Mouse (Mus musculus): ENCODE results near the gene Dsn1. TPM values are rescaled to one million over a fixed set of nuclear protein-coding genes. Genes with fewer than 3 reads are reported as not detected.

Dsn1 gene
- polyA plus RNA-seq, 1 experiment from 2014 or later = 51.4 TPM

GRCm38 (mm10) chr2:157046956-157047355, 40.0 kb upstream of the Dsn1 start:
- Histone ChIP-seq H3K27me3 (ENCODE audit: control insufficient read depth, insufficient read depth, low read length) (no peaks in the 10 kb centered on the region), H3K4me2 (no peak overlapping the region), H3K9ac (ENCODE audit: low read length) (no peak overlapping the region), H3K4me1 (ENCODE audit: control insufficient read depth, insufficient read depth, low read length) (peaks cover 12% of the 10 kb centered on the region), H3K27ac (ENCODE audit: low read depth, low read length) (no peak overlapping the region), H3K9me3 (ENCODE audit: control insufficient read depth, low read length) (no peaks in the 10 kb centered on the region), H3K4me3 (ENCODE audit: low read depth, low read length) (no peak overlapping the region), H3K36me3 (ENCODE audit: control insufficient read depth, insufficient read depth, low read length) (peaks cover 28% of the 10 kb centered on the region; the same call in 1 of the 2 replicates)
- WGBS = 94% methylated on average over 5 of the region's 5 CpGs
- ATAC-seq (ENCODE audit: low FRiP score) (no peak), DNase-seq (ENCODE audit: low spot score, missing footprints) (no peak)

GRCm38 (mm10) chr2:157045932-157046331, 39.0 kb upstream of the Dsn1 start:
- DNase-seq (ENCODE audit: low spot score, missing footprints) = no peak
- Histone ChIP-seq H3K27me3 (ENCODE audit: control insufficient read depth, insufficient read depth, low read length) (no peaks in the 10 kb centered on the region), H3K4me1 (ENCODE audit: control insufficient read depth, insufficient read depth, low read length) (peaks cover 11% of the 10 kb centered on the region), H3K9ac (ENCODE audit: low read length) (no peak overlapping the region), H3K36me3 (ENCODE audit: control insufficient read depth, insufficient read depth, low read length) (peaks cover 30% of the 10 kb centered on the region; the same call in 1 of the 2 replicates), H3K4me2 (no peak overlapping the region), H3K27ac (ENCODE audit: low read depth, low read length) (no peak overlapping the region), H3K4me3 (ENCODE audit: low read depth, low read length) (no peak overlapping the region), H3K9me3 (ENCODE audit: control insufficient read depth, low read length) (no peaks in the 10 kb centered on the region)
- ATAC-seq (ENCODE audit: low FRiP score) = no peak
- 93% methylated on average over 2 of the region's 2 CpGs for WGBS

- DNase-seq (ENCODE audit: low spot score, missing footprints) (no peak), ATAC-seq (ENCODE audit: low FRiP score) (no peak)
- Histone ChIP-seq H3K4me1 (ENCODE audit: control insufficient read depth, insufficient read depth, low read length) (no peaks in the 10 kb centered on the region), H3K27ac (ENCODE audit: low read depth, low read length) (no peak overlapping the region), H3K4me3 (ENCODE audit: low read depth, low read length) (no peak overlapping the region), H3K36me3 (ENCODE audit: control insufficient read depth, insufficient read depth, low read length) (peaks cover 43% of the 10 kb centered on the region), H3K27me3 (ENCODE audit: control insufficient read depth, insufficient read depth, low read length) (no peaks in the 10 kb centered on the region), H3K9me3 (ENCODE audit: control insufficient read depth, low read length) (no peaks in the 10 kb centered on the region), H3K9ac (ENCODE audit: low read length) (no peak overlapping the region), H3K4me2 (no peak overlapping the region)
Measured at GRCm38 (mm10) chr2:157043987-157044386, 37.0 kb upstream of the Dsn1 start.

- Histone ChIP-seq H3K36me3 (ENCODE audit: control insufficient read depth, insufficient read depth, low read length) (peaks cover 43% of the 10 kb centered on the region), H3K27ac (ENCODE audit: low read depth, low read length) (no peak overlapping the region), H3K4me2 (no peak overlapping the region), H3K9ac (ENCODE audit: low read length) (no peak overlapping the region), H3K4me3 (ENCODE audit: low read depth, low read length) (no peak overlapping the region), H3K27me3 (ENCODE audit: control insufficient read depth, insufficient read depth, low read length) (no peaks in the 10 kb centered on the region), H3K4me1 (ENCODE audit: control insufficient read depth, insufficient read depth, low read length) (no peaks in the 10 kb centered on the region), H3K9me3 (ENCODE audit: control insufficient read depth, low read length) (no peaks in the 10 kb centered on the region)
- 94% methylated on average over 8 of the region's 8 CpGs for WGBS
- ATAC-seq (ENCODE audit: low FRiP score) = no peak
- DNase-seq (ENCODE audit: low spot score, missing footprints) = no peak
Measured at GRCm38 (mm10) chr2:157043556-157043955, 36.6 kb upstream of the Dsn1 start.

GRCm38 (mm10) chr2:157041421-157041820, 34.5 kb upstream of the Dsn1 start:
- no peak overlapping the region for H3K9ac ChIP-seq (ENCODE audit: low read length)
- WGBS = 90% methylated on average over 7 of the region's 7 CpGs

GRCm38 (mm10) chr2:157040649-157041046, 33.7 kb upstream of the Dsn1 start:
- Histone ChIP-seq H3K9me3 (ENCODE audit: control insufficient read depth, low read length) (no peaks in the 10 kb centered on the region), H3K4me1 (ENCODE audit: control insufficient read depth, insufficient read depth, low read length) (no peaks in the 10 kb centered on the region), H3K4me3 (ENCODE audit: low read depth, low read length) (no peak overlapping the region), H3K27ac (ENCODE audit: low read depth, low read length) (no peak overlapping the region), H3K4me2 (no peak overlapping the region), H3K27me3 (ENCODE audit: control insufficient read depth, insufficient read depth, low read length) (no peaks in the 10 kb centered on the region), H3K36me3 (ENCODE audit: control insufficient read depth, insufficient read depth, low read length) (peaks cover 34% of the 10 kb centered on the region), H3K9ac (ENCODE audit: low read length) (no peak overlapping the region)
- DNase-seq (ENCODE audit: low spot score, missing footprints) (no peak), ATAC-seq (ENCODE audit: low FRiP score) (no peak)
- WGBS = 84% methylated on average over 17 of the region's 17 CpGs

More at GRCm38 (mm10) chr2:157041421-157041820, 34.5 kb upstream of the Dsn1 start:
- Histone ChIP-seq H3K4me3 (ENCODE audit: low read depth, low read length) (no peak overlapping the region), H3K27me3 (ENCODE audit: control insufficient read depth, insufficient read depth, low read length) (no peaks in the 10 kb centered on the region), H3K9me3 (ENCODE audit: control insufficient read depth, low read length) (no peaks in the 10 kb centered on the region), H3K4me2 (no peak overlapping the region), H3K36me3 (ENCODE audit: control insufficient read depth, insufficient read depth, low read length) (peaks cover 42% of the 10 kb centered on the region), H3K4me1 (ENCODE audit: control insufficient read depth, insufficient read depth, low read length) (no peaks in the 10 kb centered on the region), H3K27ac (ENCODE audit: low read depth, low read length) (no peak overlapping the region)
- DNase-seq (ENCODE audit: low spot score, missing footprints) = no peak
- no peak for ATAC-seq (ENCODE audit: low FRiP score)

GRCm38 (mm10) chr2:157039900-157040648, 33.1 kb upstream of the Dsn1 start:
- Histone ChIP-seq H3K27me3 (ENCODE audit: control insufficient read depth, insufficient read depth, low read length) (no peaks in the 10 kb centered on the region), H3K9ac (ENCODE audit: low read length) (no peak overlapping the region), H3K4me1 (ENCODE audit: control insufficient read depth, insufficient read depth, low read length) (no peaks in the 10 kb centered on the region), H3K27ac (ENCODE audit: low read depth, low read length) (no peak overlapping the region), H3K9me3 (ENCODE audit: control insufficient read depth, low read length) (no peaks in the 10 kb centered on the region), H3K4me2 (no peak overlapping the region), H3K36me3 (ENCODE audit: control insufficient read depth, insufficient read depth, low read length) (peaks cover 28% of the 10 kb centered on the region), H3K4me3 (ENCODE audit: low read depth, low read length) (no peak overlapping the region)
- ATAC-seq (ENCODE audit: low FRiP score) = no peak
- 89% methylated on average over 50 of the region's 50 CpGs for WGBS
- DNase-seq (ENCODE audit: low spot score, missing footprints) = no peak

GRCm38 (mm10) chr2:157037303-157037702, 30.3 kb upstream of the Dsn1 start:
- peaks cover 26% of the 10 kb centered on the region for H3K36me3 ChIP-seq (ENCODE audit: control insufficient read depth, insufficient read depth, low read length)
- no peak overlapping the region for H3K4me2 ChIP-seq
- 87% methylated on average over 9 of the region's 9 CpGs for WGBS
- no peak overlapping the region for H3K4me3 ChIP-seq (ENCODE audit: low read depth, low read length)
- ATAC-seq (ENCODE audit: low FRiP score) (no peak), DNase-seq (ENCODE audit: low spot score, missing footprints) (no peak)
- H3K27me3 ChIP-seq (ENCODE audit: control insufficient read depth, insufficient read depth, low read length) = no peaks in the 10 kb centered on the region
- H3K4me1 ChIP-seq (ENCODE audit: control insufficient read depth, insufficient read depth, low read length) = no peaks in the 10 kb centered on the region
- H3K9me3 ChIP-seq (ENCODE audit: control insufficient read depth, low read length) = no peaks in the 10 kb centered on the region
- no peak overlapping the region for H3K27ac ChIP-seq (ENCODE audit: low read depth, low read length)
- no peak overlapping the region for H3K9ac ChIP-seq (ENCODE audit: low read length)

- 95% methylated on average over 8 of the region's 8 CpGs for WGBS
- no peaks in the 10 kb centered on the region for H3K4me1 ChIP-seq (ENCODE audit: control insufficient read depth, insufficient read depth, low read length)
- H3K4me3 ChIP-seq (ENCODE audit: low read depth, low read length) = no peak overlapping the region
- peaks cover 26% of the 10 kb centered on the region for H3K36me3 ChIP-seq (ENCODE audit: control insufficient read depth, insufficient read depth, low read length)
- H3K9me3 ChIP-seq (ENCODE audit: control insufficient read depth, low read length) = no peaks in the 10 kb centered on the region
- no peak for ATAC-seq (ENCODE audit: low FRiP score)
- no peak overlapping the region for H3K4me2 ChIP-seq
- H3K9ac ChIP-seq (ENCODE audit: low read length) = no peak overlapping the region
- no peaks in the 10 kb centered on the region for H3K27me3 ChIP-seq (ENCODE audit: control insufficient read depth, insufficient read depth, low read length)
- DNase-seq (ENCODE audit: low spot score, missing footprints) = no peak
- no peak overlapping the region for H3K27ac ChIP-seq (ENCODE audit: low read depth, low read length)
Measured at GRCm38 (mm10) chr2:157036400-157036799, 29.4 kb upstream of the Dsn1 start.

Data from midbrain, embryonic 11.5 days (tissue).